Mouse (Mus musculus) limb, embryonic 11.5 days (tissue): ENCODE measurements at regions not wholly inside any gene's neighbourhood (a gene's known extent, or its start where the extent isn't known, plus 50 kb on each side); places are given as distances from the start of the nearest gene placed in this dataset.

ENCODE experiments used
- ATAC-seq: fragments of 200-750 bp; cut with Nextera tagmentation; 2 replicates; pipeline ENCODE4 v1.8.0; 2017; ENCODE audit warnings: low read depth; ENCODE audit not compliant: insufficient number of reproducible peaks, low FRiP score, low TSS enrichment
- DNase-seq: peaks from one replicate; pipeline ENCODE4 v3.0.0-alpha.2; 2015; ENCODE audit warnings: low spot score
- H3K27ac ChIP-seq: fragments of 300-500 bp; sonication (generic); replicated peaks from 2 replicates; pipeline ENCODE4 v1.5.1; 2014; ENCODE audit warnings: low read depth, mild to moderate bottlenecking, low read length
- H3K27me3 ChIP-seq: fragments of 300-500 bp; sonication (generic); 2 replicates; pipeline ENCODE4 v1.6.1; 2014; ENCODE audit warnings: mild to moderate bottlenecking, low read length, mixed read lengths; ENCODE audit not compliant: control insufficient read depth, insufficient read depth
- H3K36me3 ChIP-seq: fragments of 300-500 bp; sonication (generic); 2 replicates; pipeline ENCODE4 v1.6.1; 2014; ENCODE audit warnings: mild to moderate bottlenecking, low read length, moderate library complexity, mixed read lengths; ENCODE audit not compliant: control insufficient read depth, insufficient read depth
- H3K4me1 ChIP-seq: fragments of 300-500 bp; sonication (generic); 2 replicates; pipeline ENCODE4 v1.6.1; 2014; ENCODE audit warnings: low read length, mixed read lengths; ENCODE audit not compliant: control insufficient read depth, insufficient read depth
- H3K4me2 ChIP-seq: fragments of 300-500 bp; sonication (generic); 2 replicates; pipeline ENCODE4 v1.6.1; 2014; ENCODE audit warnings: low read depth, mild to moderate bottlenecking, moderate library complexity; ENCODE audit not compliant: severe bottlenecking
- H3K4me3 ChIP-seq: fragments of 300-500 bp; sonication (generic); 2 replicates; pipeline ENCODE4 v1.5.1; 2014; ENCODE audit warnings: low read depth, low read length
- H3K9ac ChIP-seq: fragments of 300-500 bp; sonication (generic); 2 replicates; pipeline ENCODE4 v1.6.1; 2014; ENCODE audit warnings: mild to moderate bottlenecking, low read length
- H3K9me3 ChIP-seq: fragments of 300-500 bp; sonication (generic); 2 replicates; pipeline ENCODE4 v1.6.1; 2016; ENCODE audit warnings: low read length; ENCODE audit not compliant: control insufficient read depth
- WGBS: fragments of 180-500 bp; shearing (Covaris S2); extraction: QIAGEN DNeasy Blood & Tissue Kit; methylation state at CpG from one replicate; pipeline ENCODE4 v1.1.7; 2014; 5-methylcytosine and 5-hydroxymethylcytosine counted together

DNA sequence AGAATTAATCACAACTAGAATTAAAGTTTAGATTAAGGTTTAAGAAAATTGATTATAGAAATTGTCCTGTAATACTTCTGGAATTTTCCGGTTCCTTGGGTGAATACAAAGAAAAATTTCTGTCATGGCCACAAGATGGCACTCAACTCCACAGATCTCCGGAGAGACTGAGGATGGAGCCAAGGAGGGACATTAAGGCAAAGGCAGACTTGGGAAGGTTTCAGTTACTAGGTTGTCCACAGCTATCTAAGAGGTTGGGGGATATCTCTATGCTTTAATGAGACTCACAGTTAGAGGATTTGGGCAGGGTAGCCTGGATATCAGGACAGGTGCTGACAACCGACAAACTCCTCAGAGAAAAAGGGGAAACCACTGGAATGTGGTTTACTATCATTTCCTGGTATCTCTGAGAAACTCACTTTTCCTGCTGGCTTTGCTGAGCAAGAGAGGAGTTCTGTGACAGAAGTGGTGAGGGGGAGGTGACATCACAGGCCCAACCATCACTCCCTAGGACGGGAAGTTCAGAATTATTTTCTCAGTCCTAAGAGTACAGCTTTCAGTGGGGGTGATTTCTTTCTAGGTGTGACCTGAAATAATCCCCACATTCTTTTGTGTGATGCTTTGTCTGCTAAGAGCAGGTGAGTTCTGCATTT, 56.0 kb upstream of the 2210010C04Rik start:
- Histone ChIP-seq H3K4me1 (no peaks in the 10 kb centered on the region), H3K4me3 (no peak overlapping the region), H3K4me2 (no peak overlapping the region), H3K27me3 (no peaks in the 10 kb centered on the region), H3K36me3 (no peaks in the 10 kb centered on the region), H3K9ac (no peak overlapping the region), H3K27ac (no peak overlapping the region), H3K9me3 (no peaks in the 10 kb centered on the region)
- no peak for DNase-seq
- no peak for ATAC-seq
- WGBS = 59% methylated on average over 4 of the region's 4 CpGs
